Mouse (Mus musculus): ENCODE results near the gene Mmp9. TPM values are rescaled to one million over a fixed set of nuclear protein-coding genes. Genes with fewer than 3 reads are reported as not detected.

Mmp9 gene
- total RNA-seq, 2 experiments from 2014 or later = 217 to 326 TPM

- ATAC-seq (ENCODE audit: poor library complexity, severe bottlenecking) = no peak
These were observed 11.9 kb downstream of the Mmp9 start for GRCm38 (mm10) chr2:164952448-164952847.

GRCm38 (mm10) chr2:164953224-164953623 lies 12.6 kb downstream of the Mmp9 start:
- ATAC-seq (ENCODE audit: poor library complexity, severe bottlenecking) = peak; percentile 58

GRCm38 (mm10) chr2:164955725-164956124 lies 15.1 kb downstream of the Mmp9 start:
- ATAC-seq (ENCODE audit: poor library complexity, severe bottlenecking) = no peak

GRCm38 (mm10) chr2:164956195-164956594 lies 15.6 kb downstream of the Mmp9 start:
- ATAC-seq (ENCODE audit: poor library complexity, severe bottlenecking) = no peak

- no peak for ATAC-seq (ENCODE audit: poor library complexity, severe bottlenecking)
These were observed 17.2 kb downstream of the Mmp9 start for GRCm38 (mm10) chr2:164957548-164958315.

- ATAC-seq (ENCODE audit: poor library complexity, severe bottlenecking) = peak; percentile 64
These were observed 20.3 kb downstream of the Mmp9 start, which contains the start of gene Slc12a5 for GRCm38 (mm10) chr2:164960716-164961441. Gene Slc12a5, plus strand, starts transcription at chr2:164960802.

- ATAC-seq (ENCODE audit: poor library complexity, severe bottlenecking) = peak; percentile 36; the same call in 1 of the 2 replicates
These were observed 21.1 kb downstream of the Mmp9 start for GRCm38 (mm10) chr2:164961506-164962182.

- no peak for ATAC-seq (ENCODE audit: poor library complexity, severe bottlenecking)
These were observed 21.6 kb downstream of the Mmp9 start for GRCm38 (mm10) chr2:164962183-164962580.

GRCm38 (mm10) chr2:164964242-164964894 lies 23.8 kb downstream of the Mmp9 start:
- ATAC-seq (ENCODE audit: poor library complexity, severe bottlenecking) = no peak

- ATAC-seq (ENCODE audit: poor library complexity, severe bottlenecking) = no peak
These were observed 24.4 kb downstream of the Mmp9 start for GRCm38 (mm10) chr2:164964981-164965380.

GRCm38 (mm10) chr2:164966381-164966780 lies 25.8 kb downstream of the Mmp9 start:
- ATAC-seq (ENCODE audit: poor library complexity, severe bottlenecking) = no peak

GRCm38 (mm10) chr2:164967193-164967592 lies 26.6 kb downstream of the Mmp9 start:
- ATAC-seq (ENCODE audit: poor library complexity, severe bottlenecking) = no peak

- ATAC-seq (ENCODE audit: poor library complexity, severe bottlenecking) = no peak
These were observed 27.3 kb downstream of the Mmp9 start for GRCm38 (mm10) chr2:164967761-164968440.

GRCm38 (mm10) chr2:164968451-164968851 lies 27.9 kb downstream of the Mmp9 start:
- no peak for ATAC-seq (ENCODE audit: poor library complexity, severe bottlenecking)

- no peak for ATAC-seq (ENCODE audit: poor library complexity, severe bottlenecking)
These were observed 28.8 kb downstream of the Mmp9 start for GRCm38 (mm10) chr2:164969348-164969781.

GRCm38 (mm10) chr2:164970631-164971196 lies 30.1 kb downstream of the Mmp9 start:
- ATAC-seq (ENCODE audit: poor library complexity, severe bottlenecking) = no peak

- ATAC-seq (ENCODE audit: poor library complexity, severe bottlenecking) = no peak
These were observed 32.1 kb downstream of the Mmp9 start for GRCm38 (mm10) chr2:164972646-164973045.

GRCm38 (mm10) chr2:164975611-164976010 lies 35.0 kb downstream of the Mmp9 start:
- ATAC-seq (ENCODE audit: poor library complexity, severe bottlenecking) = no peak

- 0 out of 2 replicates have a peak, but pooled peaks have one; percentile 24 for ATAC-seq (ENCODE audit: poor library complexity, severe bottlenecking)
These were observed 39.2 kb downstream of the Mmp9 start for GRCm38 (mm10) chr2:164979749-164980148.

GRCm38 (mm10) chr2:164985962-164986361 lies 45.4 kb downstream of the Mmp9 start:
- no peak for ATAC-seq (ENCODE audit: poor library complexity, severe bottlenecking)
